9 mouse cellular contexts compared by ENCODE assay signal in the genomic region with DNA sequence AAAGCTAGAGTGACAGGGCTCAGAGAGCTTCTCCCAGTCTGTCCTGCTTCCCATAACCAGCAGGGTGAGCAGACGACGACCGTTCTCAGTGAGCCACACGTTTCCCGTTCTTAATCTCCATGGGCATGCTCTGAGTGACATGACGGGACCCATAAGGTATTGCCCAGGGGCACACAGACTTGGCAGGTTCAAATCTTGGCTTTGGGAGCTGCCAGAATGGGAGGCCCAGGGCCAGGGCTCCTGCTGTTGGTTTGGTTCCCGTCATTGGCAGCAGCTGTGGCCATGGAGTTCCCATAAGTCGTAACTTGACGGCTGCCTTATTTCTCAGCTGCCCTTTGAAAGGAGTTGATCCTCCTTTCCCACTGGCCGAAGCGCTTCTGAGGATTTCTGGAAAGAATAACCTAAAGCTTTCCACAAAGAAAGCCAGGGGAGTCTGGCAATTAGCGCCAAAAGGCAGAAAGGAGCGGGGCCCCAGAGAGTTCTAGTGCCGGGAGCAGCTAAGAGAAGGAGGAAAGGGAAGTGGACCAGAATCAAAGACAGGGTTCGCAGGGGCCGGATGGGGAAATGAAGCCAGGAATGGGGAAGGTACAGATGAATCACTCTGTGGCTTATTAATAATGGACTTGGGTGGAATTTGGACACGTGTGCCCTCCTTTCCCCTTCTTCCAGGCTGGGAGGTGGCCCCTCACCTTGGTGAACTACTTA. TPM values are rescaled to one million over a fixed set of nuclear protein-coding genes. Genes with fewer than 3 reads are reported as not detected.
DNase-seq lines count a peak whose midpoint lies in the region; ATAC-seq and TF ChIP-seq lines count a peak whose summit lies in the region.
"Had no signal": no experiment of that assay in that cellular context is flagged by ENCODE, and none has a peak within 500 bp of the region (broad histone marks: within the 10 kb centered on the region; RNA-seq: fewer than 3 reads in every experiment).

No protein-coding gene starts in this region.

- H3K36me3 ChIP-seq in kidney, adult 2 months (ENCODE audit: control insufficient read depth, insufficient read depth, low read length): no peaks in the 10 kb centered on the region
- H3K36me3 ChIP-seq in intestine, embryonic 14.5 days (ENCODE audit: control insufficient read depth, insufficient read depth, low read length): no peaks in the 10 kb centered on the region
- H3K36me3 ChIP-seq: embryonic facial prominence, embryonic 12.5 days had no signal

- TF ChIP-seq CTCF in kidney, adult 2 months (conservative IDR thresholded peaks at IDR 0.05; ENCODE audit: insufficient read depth, insufficient read length, low read depth, low read length): no peak
- TF ChIP-seq CTCF in olfactory bulb, adult 2 months (IDR thresholded peaks at IDR 0.05; ENCODE audit: insufficient read depth, low read depth, low read length): no peak

- 64% methylated on average over 17 of the region's 17 CpGs for WGBS in kidney, adult 2 months
- WGBS in intestine, embryonic 14.5 days: 62% methylated on average over 17 of the region's 17 CpGs
- 40% methylated on average over 17 of the region's 17 CpGs for WGBS in olfactory bulb, adult 2 months

- H3K9me3 ChIP-seq in intestine, embryonic 14.5 days (ENCODE audit: control insufficient read depth, low read length): no peaks in the 10 kb centered on the region
- H3K9me3 ChIP-seq: embryonic facial prominence, embryonic 12.5 days had no signal

- DNase-seq in kidney, adult 2 months: peak; percentile 22
- no peak for DNase-seq in kidney, postnatal 36 days
- DNase-seq in cerebellum, adult 11-12 months: peak; percentile 54
- peak; percentile 51 for DNase-seq in gastrocnemius, postnatal 10 days
- DNase-seq in intestine, embryonic 14.5 days (ENCODE audit: low spot score): no peak
- DNase-seq in embryo, embryonic 10 days (ENCODE audit: low spot score): no peak
- DNase-seq in urinary bladder, postnatal 14 days (ENCODE audit: low spot score): no peak

- TF ChIP-seq POLR2A in kidney, adult 2 months (IDR thresholded peaks at IDR 0.05; ENCODE audit: low read depth, low read length): no peak
- no peak for TF ChIP-seq POLR2A in olfactory bulb, adult 2 months (IDR thresholded peaks at IDR 0.05; ENCODE audit: insufficient read depth, low read depth, low read length)

- H3K27ac ChIP-seq in kidney, adult 2 months (ENCODE audit: insufficient read depth, low read depth, low read length): no peak overlapping the region
- 0 out of 2 replicates have a peak overlapping the region, but pooled peaks have one; percentile 39 for H3K27ac ChIP-seq in intestine, embryonic 14.5 days (ENCODE audit: low read depth)
- H3K27ac ChIP-seq in olfactory bulb, adult 2 months (ENCODE audit: insufficient read depth, low read depth, low read length): peak overlapping the region; percentile 97
- H3K27ac ChIP-seq: embryonic facial prominence, embryonic 12.5 days had no signal

- H3K4me3 ChIP-seq in kidney, adult 2 months (ENCODE audit: insufficient read depth, low read depth, low read length): no peak overlapping the region
- H3K4me3 ChIP-seq in intestine, embryonic 14.5 days (ENCODE audit: low read depth, low read length): no peak overlapping the region
- no peak overlapping the region for H3K4me3 ChIP-seq in olfactory bulb, adult 2 months (ENCODE audit: insufficient read depth, low read depth, low read length)
- H3K4me3 ChIP-seq: embryonic facial prominence, embryonic 12.5 days had no signal

- H3K27me3 ChIP-seq in kidney, adult 2 months (replicated peaks; ENCODE audit: control insufficient read depth, insufficient read depth, low read length): no peaks in the 10 kb centered on the region
- no peaks in the 10 kb centered on the region for H3K27me3 ChIP-seq in intestine, embryonic 14.5 days (replicated peaks; ENCODE audit: control insufficient read depth, insufficient read depth, low read length)
- H3K27me3 ChIP-seq: embryonic facial prominence, embryonic 12.5 days had no signal

- no peak for ATAC-seq in intestine, embryonic 14.5 days (replicated peaks; ENCODE audit: low FRiP score, low TSS enrichment, low read depth)

- H3K4me1 ChIP-seq in kidney, adult 2 months (ENCODE audit: control insufficient read depth, insufficient read depth, low read length): no peaks in the 10 kb centered on the region
- peaks cover 11% of the 10 kb centered on the region for H3K4me1 ChIP-seq in intestine, embryonic 14.5 days (replicated peaks; ENCODE audit: control insufficient read depth, insufficient read depth, low read length)
- H3K4me1 ChIP-seq in olfactory bulb, adult 2 months (ENCODE audit: control insufficient read depth, insufficient read depth, low read length): peaks cover 22% of the 10 kb centered on the region

- H3K9ac ChIP-seq in intestine, embryonic 14.5 days (ENCODE audit: low read length): no peak overlapping the region
- H3K9ac ChIP-seq: embryonic facial prominence, embryonic 12.5 days had no signal

- no peak overlapping the region for H3K4me2 ChIP-seq in intestine, embryonic 14.5 days (ENCODE audit: low read length)
- H3K4me2 ChIP-seq: embryonic facial prominence, embryonic 12.5 days had no signal

RNA-seq across cellular contexts. Expression of gene Fos, which starts 36.4 kb away (rescaled TPM):
- polyA plus RNA-seq in kidney, adult 2 months (2012; rRNA removed): 1.2 and 1.3 TPM in 2 replicates
- total RNA-seq in gastrocnemius, postnatal 10 days (2021): 10 to 100 TPM in 1 of 2 experiments, 1 to 10 TPM in 1; 4.3 to 15.2 TPM
- 2.7 TPM in 2 replicates for polyA plus RNA-seq in intestine, embryonic 14.5 days (2014; fragmentation: Nextera tagmentation; extraction: Ambion mirVana)
- polyA plus RNA-seq in olfactory bulb, adult 2 months (2012; ENCODE audit: insufficient read depth, insufficient read length, low replicate concordance, missing spikeins): not detected in 2 replicates

Comparison
In these comparisons a context has a peak if more than half of its experiments do, and no peak if none do; other contexts are left out.
1. DNase-seq: peak in kidney, adult 2 months (single experiment), cerebellum, adult 11-12 months (single experiment) and gastrocnemius, postnatal 10 days (single experiment); none in kidney, postnatal 36 days (0 of 2), intestine, embryonic 14.5 days (single experiment), embryo, embryonic 10 days (single experiment) and urinary bladder, postnatal 14 days (single experiment).